Mouse (Mus musculus): ENCODE data around the gene Dlgap3. TPM values are rescaled to one million over a fixed set of nuclear protein-coding genes. Genes with fewer than 3 reads are reported as not detected.

The Dlgap3 gene
- polyA plus RNA-seq, 1 experiment from 2014 or later = 5.7 TPM

DNA sequence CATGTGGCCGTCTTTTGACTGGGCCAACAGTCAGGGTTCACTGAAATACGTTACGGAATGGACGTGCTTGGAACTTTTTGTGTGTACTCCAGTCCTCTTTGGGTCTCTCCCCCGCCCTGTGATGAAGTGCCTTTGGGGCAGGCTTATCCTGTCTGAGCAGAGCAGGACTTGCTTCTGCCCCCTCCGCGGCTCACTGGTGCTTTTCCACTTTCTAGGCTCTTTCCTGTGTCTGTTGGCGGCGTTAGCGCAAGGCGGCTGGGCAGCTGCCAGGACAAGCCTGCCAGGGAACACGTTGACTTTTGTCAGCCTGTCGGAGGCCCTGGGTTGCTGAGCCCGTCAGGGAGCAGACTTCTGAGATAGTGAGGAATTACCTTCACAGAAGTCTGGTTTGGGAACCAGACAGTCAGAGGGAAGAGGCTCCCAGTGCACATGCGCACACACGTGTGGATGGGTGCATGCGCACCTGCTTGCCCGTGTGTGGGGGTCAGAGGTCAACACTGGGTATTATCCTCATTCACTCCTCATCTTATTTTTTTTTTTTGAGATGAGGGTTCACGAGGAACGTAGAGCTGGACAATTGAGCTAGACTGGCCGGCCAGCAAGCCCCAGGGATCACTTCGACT, 83.1 kb downstream of the Dlgap3 start:
- Histone ChIP-seq H3K4me3 (ENCODE audit: low read depth, low read length) (no peak overlapping the region), H3K9ac (ENCODE audit: low read length) (no peak overlapping the region), H3K9me3 (ENCODE audit: control insufficient read depth, low read length) (no peaks in the 10 kb centered on the region), H3K27ac (ENCODE audit: low read depth, low read length) (no peak overlapping the region), H3K4me1 (ENCODE audit: control insufficient read depth, insufficient read depth, low read length) (no peaks in the 10 kb centered on the region), H3K27me3 (ENCODE audit: control insufficient read depth, insufficient read depth, low read length) (no peaks in the 10 kb centered on the region), H3K36me3 (ENCODE audit: control insufficient read depth, insufficient read depth, low read length) (no peaks in the 10 kb centered on the region), H3K4me2 (ENCODE audit: low read depth) (no peak overlapping the region)
- ATAC-seq (ENCODE audit: insufficient read depth, low FRiP score, low TSS enrichment) = no peak
- WGBS = 74% methylated on average over 22 of the region's 22 CpGs
- DNase-seq (ENCODE audit: low spot score) = no peak

DNA sequence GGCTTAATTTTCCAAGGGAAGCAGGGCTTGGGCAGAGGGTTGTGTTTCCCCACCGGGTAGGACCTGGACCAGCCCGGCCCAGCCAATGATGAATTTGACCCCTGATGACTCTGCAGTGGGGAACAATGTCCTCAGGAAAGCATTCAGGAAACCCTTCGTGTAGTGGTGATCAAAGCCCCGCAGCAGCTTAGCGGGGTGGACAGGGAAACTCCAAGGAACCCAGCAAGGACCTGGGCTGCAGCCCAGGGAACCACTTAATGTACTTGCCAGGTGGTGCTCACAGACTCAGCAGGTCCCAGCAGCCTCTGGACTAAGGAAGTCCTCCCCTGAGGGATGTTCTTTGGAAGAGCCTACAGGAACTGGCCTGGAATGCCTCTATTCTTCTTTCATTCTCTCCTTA, 87.7 kb downstream of the Dlgap3 start:
- no peak for ATAC-seq (ENCODE audit: insufficient read depth, low FRiP score, low TSS enrichment)
- Histone ChIP-seq H3K9ac (ENCODE audit: low read length) (no peak overlapping the region), H3K4me2 (ENCODE audit: low read depth) (no peak overlapping the region), H3K27ac (ENCODE audit: low read depth, low read length) (no peak overlapping the region), H3K36me3 (ENCODE audit: control insufficient read depth, insufficient read depth, low read length) (no peaks in the 10 kb centered on the region), H3K9me3 (ENCODE audit: control insufficient read depth, low read length) (no peaks in the 10 kb centered on the region), H3K4me3 (ENCODE audit: low read depth, low read length) (no peak overlapping the region), H3K27me3 (ENCODE audit: control insufficient read depth, insufficient read depth, low read length) (no peaks in the 10 kb centered on the region), H3K4me1 (ENCODE audit: control insufficient read depth, insufficient read depth, low read length) (no peaks in the 10 kb centered on the region)
- DNase-seq (ENCODE audit: low spot score) = no peak
- WGBS = 61% methylated on average over 5 of the region's 5 CpGs

DNA sequence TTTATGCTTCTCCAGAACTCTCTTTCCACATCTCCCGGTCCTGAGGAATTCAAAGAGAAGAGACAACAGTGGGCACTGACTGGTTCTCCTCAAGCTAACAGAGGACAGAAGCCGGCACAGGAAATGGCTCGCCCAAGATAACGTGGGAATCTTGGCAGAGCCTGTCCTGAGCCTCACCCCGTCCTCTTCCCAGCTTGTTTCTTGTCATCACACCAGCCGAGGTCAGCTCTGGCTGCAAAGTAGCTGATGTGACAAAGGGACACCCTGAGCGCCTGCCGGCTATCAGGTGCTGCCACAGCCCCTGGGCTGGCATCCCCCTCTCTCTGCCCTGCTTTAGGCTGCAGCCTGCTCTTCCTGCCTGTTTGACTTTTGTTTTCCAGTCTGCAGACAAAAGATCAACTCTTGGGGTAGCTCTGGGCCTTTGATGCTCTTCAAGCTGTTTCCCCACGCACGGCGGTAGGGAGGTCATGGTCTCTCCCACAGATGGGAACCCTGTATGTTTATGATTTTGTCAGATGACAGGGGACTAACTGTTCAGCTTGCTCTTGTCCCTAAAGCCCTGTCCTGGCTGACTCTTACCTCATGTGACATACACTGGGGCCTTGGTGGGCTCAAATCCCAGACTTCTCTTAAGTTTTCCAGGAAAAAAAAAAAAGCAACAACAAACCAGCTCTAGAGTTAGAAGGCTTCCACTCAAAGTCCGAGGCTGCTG, 89.3 kb downstream of the Dlgap3 start:
- H3K9me3 ChIP-seq (ENCODE audit: control insufficient read depth, low read length) = no peaks in the 10 kb centered on the region
- DNase-seq (ENCODE audit: low spot score) (no peak), ATAC-seq (ENCODE audit: insufficient read depth, low FRiP score, low TSS enrichment) (no peak)
- H3K36me3 ChIP-seq (ENCODE audit: control insufficient read depth, insufficient read depth, low read length) = no peaks in the 10 kb centered on the region
- no peak overlapping the region for H3K4me3 ChIP-seq (ENCODE audit: low read depth, low read length)
- no peak overlapping the region for H3K4me2 ChIP-seq (ENCODE audit: low read depth)
- H3K9ac ChIP-seq (ENCODE audit: low read length) = no peak overlapping the region
- 69% methylated on average over 12 of the region's 12 CpGs for WGBS
- H3K27me3 ChIP-seq (ENCODE audit: control insufficient read depth, insufficient read depth, low read length) = no peaks in the 10 kb centered on the region
- H3K27ac ChIP-seq (ENCODE audit: low read depth, low read length) = no peak overlapping the region
- no peaks in the 10 kb centered on the region for H3K4me1 ChIP-seq (ENCODE audit: control insufficient read depth, insufficient read depth, low read length)

DNA sequence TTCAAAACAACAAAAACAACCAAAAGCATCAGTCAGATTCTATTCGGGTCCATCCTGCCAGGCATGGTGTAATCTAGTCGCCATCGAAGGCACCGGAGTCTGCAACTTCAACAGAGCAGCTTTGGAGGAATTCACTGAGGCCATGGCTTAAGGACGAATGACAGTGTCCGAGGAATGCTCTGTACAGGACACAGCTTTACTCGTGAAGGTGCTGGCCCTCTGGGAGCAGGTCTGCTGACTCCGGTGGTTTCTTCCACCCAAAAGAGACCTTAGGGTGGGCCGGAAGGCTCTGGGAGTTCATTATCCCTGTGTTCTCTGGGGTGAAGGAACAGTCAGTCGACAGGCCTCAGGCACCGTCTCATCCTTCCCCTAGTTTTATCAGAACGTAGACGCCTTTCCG, 92.6 kb downstream of the Dlgap3 start:
- no peaks in the 10 kb centered on the region for H3K36me3 ChIP-seq (ENCODE audit: control insufficient read depth, insufficient read depth, low read length)
- H3K4me2 ChIP-seq (ENCODE audit: low read depth) = no peak overlapping the region
- H3K9me3 ChIP-seq (ENCODE audit: control insufficient read depth, low read length) = no peaks in the 10 kb centered on the region
- H3K27ac ChIP-seq (ENCODE audit: low read depth, low read length) = no peak overlapping the region
- DNase-seq (ENCODE audit: low spot score) (no peak), ATAC-seq (ENCODE audit: insufficient read depth, low FRiP score, low TSS enrichment) (no peak)
- WGBS = 92% methylated on average over 14 of the region's 14 CpGs
- no peak overlapping the region for H3K9ac ChIP-seq (ENCODE audit: low read length)
- H3K4me3 ChIP-seq (ENCODE audit: low read depth, low read length) = no peak overlapping the region
- H3K27me3 ChIP-seq (ENCODE audit: control insufficient read depth, insufficient read depth, low read length) = no peaks in the 10 kb centered on the region
- no peaks in the 10 kb centered on the region for H3K4me1 ChIP-seq (ENCODE audit: control insufficient read depth, insufficient read depth, low read length)

DNA sequence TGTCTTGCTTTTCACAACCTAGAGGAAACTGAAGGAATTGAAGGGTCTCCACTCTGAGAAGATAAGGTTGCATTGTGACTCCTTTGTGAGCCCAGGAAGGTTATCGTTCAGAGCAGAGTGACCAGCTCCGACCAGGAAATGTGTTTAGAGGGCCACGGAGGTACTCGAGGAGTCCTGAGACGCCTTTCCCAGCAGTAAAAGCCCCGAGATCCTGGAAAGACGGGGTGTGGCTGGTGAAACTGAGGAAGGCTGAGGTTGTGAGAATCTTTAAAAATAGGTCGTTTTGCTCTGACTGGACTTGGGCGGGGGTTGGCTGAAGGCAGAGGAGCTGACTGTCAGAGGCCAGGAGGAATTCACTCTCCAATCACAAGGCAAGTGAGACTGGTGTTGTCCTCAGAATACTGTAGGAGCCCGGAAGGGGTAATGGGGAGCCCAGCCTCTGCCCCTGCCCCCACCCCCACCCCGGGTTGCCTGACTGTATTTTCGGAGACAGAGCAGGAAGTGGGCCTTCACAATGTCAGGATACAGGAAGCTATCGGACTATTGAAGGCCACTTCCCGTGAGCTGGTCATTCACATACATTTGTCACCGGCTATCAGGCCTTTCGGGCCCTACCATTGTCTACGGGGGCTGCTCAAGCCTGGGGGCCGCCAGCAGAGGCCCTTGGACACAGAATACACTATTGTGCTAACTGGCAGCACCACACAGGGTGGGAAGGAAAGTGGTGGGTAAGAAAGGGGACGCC, 94.6 kb downstream of the Dlgap3 start:
- Histone ChIP-seq H3K27me3 (ENCODE audit: control insufficient read depth, insufficient read depth, low read length) (no peaks in the 10 kb centered on the region), H3K4me2 (ENCODE audit: low read depth) (no peak overlapping the region), H3K27ac (ENCODE audit: low read depth, low read length) (no peak overlapping the region), H3K4me3 (ENCODE audit: low read depth, low read length) (no peak overlapping the region), H3K4me1 (ENCODE audit: control insufficient read depth, insufficient read depth, low read length) (no peaks in the 10 kb centered on the region), H3K36me3 (ENCODE audit: control insufficient read depth, insufficient read depth, low read length) (no peaks in the 10 kb centered on the region), H3K9me3 (ENCODE audit: control insufficient read depth, low read length) (no peaks in the 10 kb centered on the region), H3K9ac (ENCODE audit: low read length) (no peak overlapping the region)
- 64% methylated on average over 19 of the region's 19 CpGs for WGBS
- DNase-seq (ENCODE audit: low spot score) = no peak
- ATAC-seq (ENCODE audit: insufficient read depth, low FRiP score, low TSS enrichment) = no peak

DNA sequence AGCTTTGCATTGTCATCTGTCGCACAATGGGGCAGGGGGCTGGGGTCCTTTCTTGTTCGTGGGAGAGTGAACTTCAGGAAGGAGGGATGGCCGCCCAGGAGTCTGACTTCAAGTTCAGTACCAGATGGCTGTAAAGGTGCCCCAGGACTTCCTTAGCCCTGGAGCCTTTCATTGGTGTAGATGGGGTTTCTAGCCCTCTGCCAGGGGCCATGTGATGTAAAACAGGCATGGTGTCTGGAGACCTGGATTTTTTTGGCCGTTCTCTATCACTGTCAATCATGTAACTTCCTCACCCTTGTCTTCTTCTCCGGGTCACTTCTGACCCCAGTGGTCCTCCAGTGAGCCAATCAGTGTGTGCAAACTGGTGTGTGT, 95.2 kb downstream of the Dlgap3 start:
- Histone ChIP-seq H3K36me3 (ENCODE audit: control insufficient read depth, insufficient read depth, low read length) (no peaks in the 10 kb centered on the region), H3K9ac (ENCODE audit: low read length) (no peak overlapping the region), H3K4me3 (ENCODE audit: low read depth, low read length) (no peak overlapping the region), H3K27me3 (ENCODE audit: control insufficient read depth, insufficient read depth, low read length) (no peaks in the 10 kb centered on the region), H3K4me2 (ENCODE audit: low read depth) (no peak overlapping the region), H3K4me1 (ENCODE audit: control insufficient read depth, insufficient read depth, low read length) (no peaks in the 10 kb centered on the region), H3K27ac (ENCODE audit: low read depth, low read length) (no peak overlapping the region), H3K9me3 (ENCODE audit: control insufficient read depth, low read length) (no peaks in the 10 kb centered on the region)
- WGBS = 69% methylated on average over 5 of the region's 5 CpGs
- DNase-seq (ENCODE audit: low spot score) (no peak), ATAC-seq (ENCODE audit: insufficient read depth, low FRiP score, low TSS enrichment) (no peak)

DNA sequence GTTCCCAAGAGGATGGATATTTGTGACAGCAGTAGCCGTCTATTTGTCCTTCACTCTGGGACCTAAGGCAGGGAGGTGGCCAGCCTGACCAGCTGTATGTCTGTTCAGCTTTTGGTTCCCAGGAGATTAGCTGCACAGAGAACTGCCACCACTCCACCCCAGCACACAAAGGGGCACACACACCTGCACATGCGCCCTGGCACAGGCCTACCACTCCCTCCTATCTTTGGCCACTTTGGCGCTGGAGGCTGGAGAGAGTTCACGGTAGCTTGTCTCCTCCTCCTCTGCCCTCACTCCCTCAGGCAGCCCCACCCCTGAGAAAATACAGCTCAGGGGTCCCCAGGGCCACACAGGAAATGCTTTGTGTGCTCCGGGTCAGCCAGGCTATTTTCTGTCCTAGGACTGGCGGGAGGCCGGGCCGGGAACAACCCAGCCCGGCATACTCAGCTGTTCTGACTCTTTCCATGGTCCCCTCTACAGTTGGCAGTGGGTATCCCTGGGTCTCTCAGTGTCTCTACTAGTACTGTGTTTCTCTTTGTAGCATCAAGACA, 109.5 kb downstream of the Dlgap3 start:
- Histone ChIP-seq H3K36me3 (ENCODE audit: control insufficient read depth, insufficient read depth, low read length) (no peaks in the 10 kb centered on the region), H3K9me3 (ENCODE audit: control insufficient read depth, low read length) (no peaks in the 10 kb centered on the region), H3K4me3 (ENCODE audit: low read depth, low read length) (no peak overlapping the region), H3K4me1 (ENCODE audit: control insufficient read depth, insufficient read depth, low read length) (peaks cover 3% of the 10 kb centered on the region; the same call in 1 of the 2 replicates), H3K27ac (ENCODE audit: low read depth, low read length) (no peak overlapping the region), H3K27me3 (ENCODE audit: control insufficient read depth, insufficient read depth, low read length) (no peaks in the 10 kb centered on the region), H3K4me2 (ENCODE audit: low read depth) (no peak overlapping the region), H3K9ac (ENCODE audit: low read length) (no peak overlapping the region)
- ATAC-seq (ENCODE audit: insufficient read depth, low FRiP score, low TSS enrichment) (no peak), DNase-seq (ENCODE audit: low spot score) (no peak)
- 48% methylated on average over 9 of the region's 9 CpGs for WGBS

DNA sequence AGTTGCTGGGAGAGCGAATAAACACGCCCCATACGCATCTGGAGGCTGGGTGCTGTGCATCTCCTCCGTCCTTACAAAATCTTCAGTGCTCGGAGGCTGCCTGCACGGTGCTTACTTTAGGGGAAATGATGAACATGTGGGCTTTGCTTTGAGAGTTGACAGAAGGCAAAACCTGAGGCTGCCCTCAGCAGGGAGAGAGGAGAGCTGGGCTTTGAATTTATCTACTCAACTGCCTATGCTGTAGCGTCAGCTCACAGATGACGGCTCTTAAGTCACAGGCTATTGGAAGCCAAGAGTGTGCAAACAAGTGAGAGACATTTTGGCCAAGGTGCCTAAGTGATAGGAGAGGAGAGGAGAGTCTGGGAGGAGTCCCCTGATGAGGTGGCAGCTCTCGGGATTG, 110.2 kb downstream of the Dlgap3 start:
- Histone ChIP-seq H3K4me1 (ENCODE audit: control insufficient read depth, insufficient read depth, low read length) (peaks cover 3% of the 10 kb centered on the region; the same call in 1 of the 2 replicates), H3K9me3 (ENCODE audit: control insufficient read depth, low read length) (no peaks in the 10 kb centered on the region), H3K4me3 (ENCODE audit: low read depth, low read length) (no peak overlapping the region), H3K9ac (ENCODE audit: low read length) (no peak overlapping the region), H3K27ac (ENCODE audit: low read depth, low read length) (no peak overlapping the region), H3K27me3 (ENCODE audit: control insufficient read depth, insufficient read depth, low read length) (no peaks in the 10 kb centered on the region), H3K4me2 (ENCODE audit: low read depth) (no peak overlapping the region), H3K36me3 (ENCODE audit: control insufficient read depth, insufficient read depth, low read length) (no peaks in the 10 kb centered on the region)
- WGBS = 80% methylated on average over 9 of the region's 9 CpGs
- no peak for ATAC-seq (ENCODE audit: insufficient read depth, low FRiP score, low TSS enrichment)
- DNase-seq (ENCODE audit: low spot score) = no peak
